9 mouse cellular contexts compared by ENCODE assay signal in the genomic region with DNA sequence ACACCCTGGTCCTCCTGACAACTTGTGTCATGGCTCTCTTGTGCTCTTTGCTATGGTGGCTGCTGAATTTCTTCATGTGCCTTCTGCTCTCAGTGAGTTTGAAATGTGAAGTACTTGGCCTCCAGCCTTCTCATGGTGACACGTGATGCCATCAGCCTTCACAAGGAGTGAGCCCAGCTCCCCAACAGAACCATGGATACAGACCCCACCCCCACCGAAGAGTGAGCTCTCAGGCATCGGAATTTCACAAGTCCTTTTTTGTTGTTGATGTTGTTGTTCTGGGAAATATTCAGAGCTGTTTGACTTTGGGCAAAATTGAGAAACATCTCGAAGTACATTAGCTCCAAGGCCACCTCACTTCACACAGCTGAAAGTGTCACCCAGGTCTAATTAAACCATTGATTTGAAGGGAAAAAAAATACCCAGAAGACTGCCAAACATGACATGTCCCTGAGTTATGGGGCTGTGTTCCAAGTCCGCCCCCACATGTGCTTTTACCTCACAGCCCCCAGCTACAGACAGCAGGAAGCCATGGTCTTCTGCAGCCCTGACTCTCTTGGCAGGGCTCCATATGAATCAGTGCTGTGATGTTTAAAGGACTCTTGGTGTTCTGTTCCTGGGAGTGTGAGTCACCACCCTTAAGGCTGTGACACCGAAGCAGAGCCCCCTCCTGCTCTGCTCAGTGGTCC.
A peak's percentile ranks its signal among the peaks of the same experiment; 100 is the strongest.
DNase-seq lines count a peak whose midpoint lies in the region; ATAC-seq and TF ChIP-seq lines count a peak whose summit lies in the region.
"Had no signal": no experiment of that assay in that cellular context is flagged by ENCODE, and none has a peak within 500 bp of the region (broad histone marks: within the 10 kb centered on the region; RNA-seq: fewer than 3 reads in every experiment).

No protein-coding gene starts in this region.

- no peak overlapping the region for H3K9ac ChIP-seq in embryonic facial prominence, embryonic 14.5 days (ENCODE audit: low read depth, low read length)
- H3K9ac ChIP-seq in lung, embryonic 15.5 days = no peak overlapping the region

- no peak for TF ChIP-seq CTCF in thymus, adult 2 months (IDR thresholded peaks at IDR 0.05; ENCODE audit: borderline replicate concordance, control insufficient read depth, extremely low read depth, insufficient read depth, low read length, poor library complexity)

- no peaks in the 10 kb centered on the region for H3K27me3 ChIP-seq in embryonic facial prominence, embryonic 14.5 days (replicated peaks; ENCODE audit: control insufficient read depth, insufficient read depth, low read length)
- H3K27me3 ChIP-seq in lung, embryonic 15.5 days = no peaks in the 10 kb centered on the region
- H3K27me3 ChIP-seq in thymus, adult 2 months (ENCODE audit: control insufficient read depth, insufficient read depth, low read length) = no peaks in the 10 kb centered on the region

- no peak overlapping the region for H3K4me2 ChIP-seq in embryonic facial prominence, embryonic 14.5 days (ENCODE audit: low read depth, low read length)
- H3K4me2 ChIP-seq in lung, embryonic 15.5 days = no peak overlapping the region
- H3K4me2 ChIP-seq: liver, embryonic 11.5 days had no signal

- peak; percentile 30 for DNase-seq in adipocyte (ENCODE audit: low spot score)
- DNase-seq in embryonic facial prominence, embryonic 14.5 days (ENCODE audit: low spot score) = peak; percentile 56
- peak; percentile 54 to 83 for DNase-seq in layer of hippocampus, adult 18-20 months (ENCODE audit: low spot score in 2 of 2)
- no peak for DNase-seq in kidney, adult 11 months
- no peak for DNase-seq in thymus, adult 2 months
- no peak for DNase-seq in testis, postnatal 10 days (ENCODE audit: low spot score)
- no peak for DNase-seq in thymus, adult 18-20 months

- no peaks in the 10 kb centered on the region for H3K36me3 ChIP-seq in embryonic facial prominence, embryonic 14.5 days (ENCODE audit: control insufficient read depth, insufficient read depth, low read length)
- H3K36me3 ChIP-seq in lung, embryonic 15.5 days = no peaks in the 10 kb centered on the region
- no peaks in the 10 kb centered on the region for H3K36me3 ChIP-seq in thymus, adult 2 months (ENCODE audit: control insufficient read depth, insufficient read depth, low read length)

- no peak overlapping the region for H3K27ac ChIP-seq in embryonic facial prominence, embryonic 14.5 days (replicated peaks; ENCODE audit: low read depth, low read length)
- H3K27ac ChIP-seq in lung, embryonic 15.5 days = no peak overlapping the region
- H3K27ac ChIP-seq in thymus, adult 2 months (ENCODE audit: control insufficient read depth, insufficient read depth, low read length) = no peak overlapping the region

- no peak overlapping the region for H3K4me3 ChIP-seq in embryonic facial prominence, embryonic 14.5 days (ENCODE audit: low read depth, low read length)
- no peak overlapping the region for H3K4me3 ChIP-seq in lung, embryonic 15.5 days
- H3K4me3 ChIP-seq in thymus, adult 2 months (ENCODE audit: control insufficient read depth, insufficient read depth, low read length) = no peak overlapping the region

- no peaks in the 10 kb centered on the region for H3K4me1 ChIP-seq in embryonic facial prominence, embryonic 14.5 days (ENCODE audit: control insufficient read depth, insufficient read depth, low read length)
- peaks cover 10% of the 10 kb centered on the region; the same call in 1 of the 2 replicates for H3K4me1 ChIP-seq in lung, embryonic 15.5 days
- no peaks in the 10 kb centered on the region for H3K4me1 ChIP-seq in thymus, adult 2 months (replicated peaks; ENCODE audit: control insufficient read depth, insufficient read depth, low read length)

- 0 out of 2 replicates have a peak, but pooled peaks have one; percentile 47 for ATAC-seq in embryonic facial prominence, embryonic 14.5 days (ENCODE audit: low read depth)
- peak; percentile 58 for ATAC-seq in lung, embryonic 15.5 days (ENCODE audit: borderline replicate concordance, extremely low read depth, low FRiP score, low TSS enrichment)

- WGBS in embryonic facial prominence, embryonic 14.5 days = 57% methylated on average over 6 of the region's 6 CpGs
- 45% methylated on average over 6 of the region's 6 CpGs for WGBS in lung, embryonic 15.5 days
- 73% methylated on average over 6 of the region's 6 CpGs for WGBS in thymus, adult 2 months

- H3K9me3 ChIP-seq in embryonic facial prominence, embryonic 14.5 days (ENCODE audit: control insufficient read depth, low read length) = no peaks in the 10 kb centered on the region
- H3K9me3 ChIP-seq in lung, embryonic 15.5 days = no peaks in the 10 kb centered on the region

- no peak for TF ChIP-seq POLR2A in thymus, adult 2 months (IDR thresholded peaks at IDR 0.05; ENCODE audit: control insufficient read depth, extremely low read depth, insufficient read depth, low read length, poor library complexity)

Comparison
In these comparisons a context has a peak if more than half of its experiments do, and no peak if none do; other contexts are left out.
1. DNase-seq: peak in adipocyte (single experiment), embryonic facial prominence, embryonic 14.5 days (single experiment) and layer of hippocampus, adult 18-20 months (2 of 2); none in kidney, adult 11 months (single experiment), thymus, adult 2 months (single experiment), testis, postnatal 10 days (single experiment) and thymus, adult 18-20 months (0 of 2).